Mouse (Mus musculus) spleen, adult 2 months (tissue): ENCODE measurements around the gene Cutal.

Experiments used
- CTCF ChIP-seq: fragments of 200-500 bp; IDR thresholded peaks from 2 replicates; pipeline ENCODE4 v1.5.1; 2011; ENCODE audit warnings: mild to moderate bottlenecking, inconsistent platforms; ENCODE audit not compliant: insufficient read depth, insufficient read length, insufficient replicate concordance; ENCODE audit errors: extremely low read depth
- POLR2A ChIP-seq: fragments of 200-500 bp; IDR thresholded peaks from 2 replicates; pipeline ENCODE4 v1.6.1; 2011; ENCODE audit warnings: low read depth, low read length, inconsistent platforms

GRCm38 (mm10) chr2:34920144-34920543, 45.9 kb downstream of the Cutal start:
- TF ChIP-seq POLR2A (no peak), CTCF (no peak)
